Mouse (Mus musculus): ENCODE measurements around the gene Gm26992. TPM values are rescaled to one million over a fixed set of nuclear protein-coding genes. Genes with fewer than 3 reads are reported as not detected.
A peak's percentile ranks its signal among the peaks of the same experiment; 100 is the strongest.

Gm26992 gene
- polyA plus RNA-seq, 1 experiment from 2014 or later: not detected

DNA sequence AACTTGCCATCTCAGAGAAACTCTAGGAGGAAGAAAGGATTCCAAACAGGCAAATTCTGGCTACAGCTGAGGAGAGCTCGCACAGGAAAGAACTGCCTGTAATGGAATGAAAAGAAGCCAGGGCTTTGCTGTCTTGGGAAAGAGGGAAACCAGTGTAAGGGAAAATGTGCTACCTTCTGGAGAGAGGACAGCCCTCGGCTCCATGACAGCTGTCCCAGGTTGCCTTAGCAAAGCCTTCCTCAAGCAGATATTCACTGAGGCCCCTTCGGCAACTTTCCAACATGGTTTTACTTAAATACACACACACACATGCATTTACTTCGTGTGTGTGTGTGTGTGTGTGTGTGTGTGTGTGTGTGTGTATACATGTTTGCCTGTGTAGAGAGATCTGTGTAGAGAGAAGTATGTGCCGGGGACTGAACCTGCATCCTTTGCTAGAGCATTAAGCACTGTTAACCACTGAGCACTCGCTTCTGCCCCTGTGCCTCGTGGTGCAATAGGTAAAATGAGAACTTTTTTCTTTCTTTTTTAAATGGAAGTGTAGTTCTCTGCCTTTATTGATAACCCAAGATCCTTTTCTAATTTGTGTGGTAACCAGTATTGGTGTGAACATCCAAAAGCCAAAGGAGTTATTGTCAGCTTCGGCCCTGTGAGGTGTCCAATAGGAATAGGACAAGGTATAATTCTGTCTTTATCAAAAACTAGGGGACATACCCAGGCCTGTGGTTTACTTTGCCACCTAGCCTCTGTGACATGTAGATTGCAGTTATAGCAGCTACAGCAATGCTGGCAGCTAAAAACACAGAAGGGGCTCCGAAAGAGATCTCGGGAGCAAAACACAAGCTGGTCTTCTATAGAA lies 70.8 kb downstream of the Gm26992 start:
- H3K9ac ChIP-seq: peak overlapping the region; percentile 72; the same call in 1 of the 2 replicates
- H3K27me3 ChIP-seq (replicated peaks): no peaks in the 10 kb centered on the region
- peak overlapping the region; percentile 49 for H3K4me3 ChIP-seq
- peak; percentile 49 for ATAC-seq (ENCODE audit: low FRiP score, low read depth)
- H3K27ac ChIP-seq: peak overlapping the region; percentile 42; the same call in 1 of the 2 replicates
- no peaks in the 10 kb centered on the region; the same call in 1 of the 2 replicates for H3K4me1 ChIP-seq
- H3K9me3 ChIP-seq: no peaks in the 10 kb centered on the region
- H3K4me2 ChIP-seq (replicated peaks): peak overlapping the region; percentile 56
- H3K36me3 ChIP-seq: no peaks in the 10 kb centered on the region
- WGBS: 41% methylated on average over 10 of the region's 10 CpGs

DNA sequence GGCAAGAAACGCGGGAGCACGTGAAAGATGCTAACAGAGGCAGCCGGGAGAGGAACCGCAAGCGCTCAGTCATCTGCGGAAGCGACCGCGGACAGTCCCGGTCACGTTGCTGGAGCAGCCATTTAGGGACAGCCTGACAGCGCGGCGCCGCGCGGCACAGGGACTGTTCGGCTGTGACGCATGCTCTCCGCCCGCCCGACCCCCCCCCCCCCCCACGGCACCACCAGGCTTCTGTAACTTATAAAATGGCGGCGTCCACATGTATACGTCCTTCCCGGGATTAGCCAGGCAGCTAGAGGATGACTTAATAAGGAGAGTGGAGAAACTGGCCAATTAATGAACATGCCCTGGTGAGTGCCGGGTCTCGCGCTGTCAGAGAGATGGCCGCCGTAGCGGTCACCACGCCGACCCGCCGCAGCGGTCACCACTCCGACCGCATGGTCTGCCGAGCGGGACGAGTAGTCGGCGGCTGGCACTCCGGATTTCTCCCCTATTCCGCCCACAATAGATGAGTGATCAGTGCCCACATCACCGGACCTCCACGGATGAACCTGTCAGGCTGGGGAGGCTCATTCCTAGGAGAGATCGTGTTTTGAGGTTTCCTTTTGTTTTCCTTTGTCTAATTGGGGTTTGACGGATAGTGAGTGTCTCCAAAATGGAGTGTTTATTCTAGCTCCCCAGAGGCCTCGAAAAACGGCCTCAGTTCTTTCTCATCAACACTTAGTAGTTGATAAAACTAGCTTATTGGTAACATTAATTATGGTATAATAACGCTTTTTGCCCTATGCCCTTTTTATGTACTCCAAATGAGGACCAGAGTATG lies 71.8 kb downstream of the Gm26992 start:
- Histone ChIP-seq H3K9me3 (no peaks in the 10 kb centered on the region), H3K27me3 (replicated peaks) (no peaks in the 10 kb centered on the region), H3K4me2 (replicated peaks) (peak overlapping the region; percentile 56), H3K4me1 (no peaks in the 10 kb centered on the region; the same call in 1 of the 2 replicates), H3K4me3 (peak overlapping the region; percentile 49), H3K27ac (peak overlapping the region; percentile 82), H3K36me3 (no peaks in the 10 kb centered on the region), H3K9ac (peak overlapping the region; percentile 72)
- peak; percentile 98 for ATAC-seq (ENCODE audit: low FRiP score, low read depth)
- under 1% methylated on average over 43 of the region's 55 CpGs for WGBS

DNA sequence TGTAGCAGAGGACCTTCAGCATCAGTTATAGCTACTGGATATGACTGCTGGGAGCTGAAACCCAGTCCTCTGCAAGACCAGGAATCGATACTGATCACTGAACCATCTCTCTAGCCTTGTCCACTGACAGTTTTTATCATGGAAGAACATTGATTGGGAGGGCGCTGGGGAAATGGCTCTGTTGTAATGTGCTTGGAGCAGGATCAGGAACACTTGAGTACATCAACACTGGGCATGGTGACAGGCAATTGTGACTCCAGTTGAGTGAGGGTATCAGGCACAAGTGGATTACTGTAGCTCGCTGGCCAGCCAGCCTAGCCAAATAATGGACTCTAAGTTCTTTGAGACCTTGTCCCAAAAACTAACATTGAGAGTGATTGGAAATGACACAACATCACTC lies 77.6 kb downstream of the Gm26992 start:
- no peaks in the 10 kb centered on the region for H3K9me3 ChIP-seq
- no peak overlapping the region for H3K9ac ChIP-seq
- no peak overlapping the region for H3K4me3 ChIP-seq
- no peak for ATAC-seq (ENCODE audit: low FRiP score, low read depth)
- no peak overlapping the region for H3K27ac ChIP-seq
- peaks cover 15% of the 10 kb centered on the region for H3K36me3 ChIP-seq
- no peaks in the 10 kb centered on the region for H3K27me3 ChIP-seq (replicated peaks)
- WGBS: 95% methylated on average over 3 of the region's 3 CpGs
- no peaks in the 10 kb centered on the region; the same call in 1 of the 2 replicates for H3K4me1 ChIP-seq
- no peak overlapping the region for H3K4me2 ChIP-seq (replicated peaks)

DNA sequence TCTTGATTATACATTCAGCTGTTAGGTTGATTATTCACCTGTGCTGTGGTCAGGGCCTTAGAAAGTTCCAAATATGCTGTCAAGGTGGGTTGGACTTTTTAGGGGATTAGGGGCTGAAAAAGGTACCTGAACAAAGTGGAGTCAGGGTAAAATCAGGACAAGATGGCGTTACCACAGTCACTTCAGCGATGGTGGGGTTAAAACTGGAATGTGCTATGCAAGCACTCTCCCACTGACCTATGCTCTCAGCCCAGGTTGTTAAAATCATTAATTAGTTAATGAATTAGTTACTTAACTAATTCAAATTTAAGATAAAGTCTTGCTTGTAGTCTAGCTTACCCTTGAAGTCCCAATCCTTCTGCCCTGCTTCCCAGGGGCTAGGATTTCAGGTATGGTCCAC lies 78.3 kb downstream of the Gm26992 start:
- peaks cover 15% of the 10 kb centered on the region for H3K36me3 ChIP-seq
- WGBS: 95% methylated on average over 2 of the region's 2 CpGs
- ATAC-seq (ENCODE audit: low FRiP score, low read depth): no peak

DNA sequence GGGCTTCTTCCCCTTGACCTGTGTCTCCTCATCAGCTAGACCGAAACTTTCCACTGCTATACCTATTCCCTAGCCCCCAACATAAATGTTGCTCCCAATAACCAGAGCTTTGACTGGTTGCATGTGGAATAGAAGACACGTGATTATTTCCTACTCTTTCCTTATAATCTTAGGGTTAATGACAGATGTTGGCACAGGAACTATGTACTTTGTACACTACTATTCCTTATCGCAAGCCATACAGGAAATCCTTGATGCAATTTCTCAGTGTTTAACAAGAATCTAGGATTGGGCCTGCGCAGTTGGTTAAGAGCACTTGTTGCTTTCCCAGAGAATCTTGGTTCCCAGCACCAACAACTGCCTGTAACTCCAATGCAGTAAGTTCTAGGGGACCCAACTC lies 86.4 kb downstream of the Gm26992 start:
- no peak for ATAC-seq (ENCODE audit: low FRiP score, low read depth)
- Histone ChIP-seq H3K27me3 (replicated peaks) (no peaks in the 10 kb centered on the region), H3K9ac (no peak overlapping the region), H3K27ac (no peak overlapping the region), H3K36me3 (peaks cover 19% of the 10 kb centered on the region), H3K9me3 (no peaks in the 10 kb centered on the region), H3K4me2 (replicated peaks) (no peak overlapping the region), H3K4me1 (no peaks in the 10 kb centered on the region), H3K4me3 (no peak overlapping the region)
- 98% methylated on average over 4 of the region's 4 CpGs for WGBS

More for the DNA sequence above, 78.3 kb downstream of the Gm26992 start:
- Histone ChIP-seq H3K4me3 (no peak overlapping the region), H3K4me2 (replicated peaks) (no peak overlapping the region), H3K9ac (no peak overlapping the region), H3K4me1 (no peaks in the 10 kb centered on the region), H3K9me3 (no peaks in the 10 kb centered on the region), H3K27ac (no peak overlapping the region), H3K27me3 (replicated peaks) (no peaks in the 10 kb centered on the region)

DNA sequence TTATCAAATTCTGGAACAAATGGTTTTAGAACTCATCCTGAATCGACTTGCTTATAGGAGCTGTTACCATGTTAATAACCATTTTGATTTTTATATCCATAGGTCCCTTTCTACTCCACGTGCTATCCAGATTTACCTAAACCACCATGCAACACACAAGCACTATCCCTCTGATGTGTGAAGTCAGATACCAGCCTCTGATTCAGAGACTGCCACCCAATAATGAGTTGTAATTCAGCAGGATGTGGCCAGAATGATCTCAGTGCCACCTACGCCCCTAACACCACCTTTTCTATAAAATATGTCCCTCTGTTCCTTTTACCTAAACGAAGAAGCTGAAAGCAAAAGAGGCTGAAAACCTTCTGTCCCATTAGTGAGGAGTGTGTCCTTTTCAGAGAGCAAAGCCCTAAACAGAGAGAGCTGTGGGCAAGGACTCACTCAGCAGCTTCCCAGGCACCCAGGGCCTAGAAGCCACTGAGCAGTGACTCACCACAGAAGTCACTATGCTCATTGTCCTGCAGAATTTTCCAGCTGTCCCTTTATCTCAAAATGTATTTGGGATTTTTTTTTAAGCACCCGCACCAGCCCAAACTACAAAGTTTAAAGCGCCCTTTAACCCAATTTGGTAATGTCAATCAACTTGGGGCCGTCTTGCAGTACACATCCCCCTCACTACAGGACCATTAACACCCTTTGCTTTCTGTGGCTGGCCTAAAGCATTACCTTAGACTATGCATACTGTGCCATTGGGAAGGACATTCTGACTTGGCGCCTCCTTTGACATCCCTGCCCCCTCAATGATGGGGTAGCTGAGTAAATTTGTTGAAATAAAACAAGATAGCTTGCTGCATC lies 87.6 kb downstream of the Gm26992 start:
- Histone ChIP-seq H3K36me3 (peaks cover 14% of the 10 kb centered on the region; the same call in 1 of the 2 replicates), H3K27me3 (replicated peaks) (no peaks in the 10 kb centered on the region), H3K27ac (no peak overlapping the region), H3K9ac (no peak overlapping the region), H3K9me3 (no peaks in the 10 kb centered on the region), H3K4me2 (replicated peaks) (no peak overlapping the region), H3K4me1 (no peaks in the 10 kb centered on the region), H3K4me3 (no peak overlapping the region)
- no peak for ATAC-seq (ENCODE audit: low FRiP score, low read depth)
- 81% methylated on average over 8 of the region's 8 CpGs for WGBS

DNA sequence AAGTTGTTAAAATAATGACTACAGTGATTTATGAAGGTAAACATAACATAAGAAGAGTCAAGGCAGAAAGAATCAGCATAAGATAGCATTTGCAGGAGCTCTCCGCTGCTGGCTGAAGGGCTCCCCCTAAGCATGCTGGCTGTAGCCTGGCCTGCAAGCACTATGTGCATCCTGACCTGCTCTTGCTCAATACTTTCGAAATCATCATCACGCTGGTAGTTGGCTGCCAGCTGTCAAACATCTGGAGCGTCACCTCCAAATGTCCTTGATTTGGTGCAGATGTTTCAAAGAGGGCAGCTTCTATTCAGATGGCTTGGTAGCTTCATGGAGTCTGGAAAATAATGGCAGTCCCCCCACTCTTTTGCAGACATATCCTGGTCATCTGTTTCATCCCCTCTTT lies 93.0 kb downstream of the Gm26992 start:
- H3K4me1 ChIP-seq: no peaks in the 10 kb centered on the region
- no peak overlapping the region for H3K4me3 ChIP-seq
- H3K36me3 ChIP-seq: no peaks in the 10 kb centered on the region
- no peak for ATAC-seq (ENCODE audit: low FRiP score, low read depth)
- no peak overlapping the region for H3K4me2 ChIP-seq (replicated peaks)
- no peaks in the 10 kb centered on the region for H3K27me3 ChIP-seq (replicated peaks)
- H3K27ac ChIP-seq: no peak overlapping the region
- H3K9ac ChIP-seq: no peak overlapping the region
- 72% methylated on average over 4 of the region's 4 CpGs for WGBS
- H3K9me3 ChIP-seq: no peaks in the 10 kb centered on the region

DNA sequence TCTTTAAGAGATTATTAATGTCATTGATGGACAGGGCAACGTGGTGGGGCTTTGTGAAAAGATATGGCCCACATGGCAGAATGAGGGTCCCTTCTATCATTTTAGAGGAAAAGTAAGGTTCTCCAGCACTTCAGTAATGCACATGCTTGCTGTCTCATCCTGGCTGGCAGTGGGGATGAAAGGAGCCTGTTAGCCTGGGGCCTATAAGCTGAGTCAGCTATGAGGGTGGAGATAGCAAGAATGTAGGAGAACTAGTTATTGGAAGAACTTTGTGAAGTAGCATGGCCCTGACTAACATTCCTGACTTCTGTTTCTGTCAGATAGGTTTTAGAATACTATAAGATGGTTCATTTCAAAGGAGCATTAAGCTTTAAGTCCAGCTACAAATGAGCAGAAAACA lies 93.5 kb downstream of the Gm26992 start:
- Histone ChIP-seq H3K4me3 (no peak overlapping the region), H3K9me3 (no peaks in the 10 kb centered on the region), H3K4me1 (no peaks in the 10 kb centered on the region), H3K9ac (no peak overlapping the region), H3K36me3 (no peaks in the 10 kb centered on the region), H3K4me2 (replicated peaks) (no peak overlapping the region), H3K27ac (no peak overlapping the region), H3K27me3 (replicated peaks) (no peaks in the 10 kb centered on the region)
- ATAC-seq (ENCODE audit: low FRiP score, low read depth): no peak
- WGBS: 82% methylated on average over 1 of the region's 1 CpGs

DNA sequence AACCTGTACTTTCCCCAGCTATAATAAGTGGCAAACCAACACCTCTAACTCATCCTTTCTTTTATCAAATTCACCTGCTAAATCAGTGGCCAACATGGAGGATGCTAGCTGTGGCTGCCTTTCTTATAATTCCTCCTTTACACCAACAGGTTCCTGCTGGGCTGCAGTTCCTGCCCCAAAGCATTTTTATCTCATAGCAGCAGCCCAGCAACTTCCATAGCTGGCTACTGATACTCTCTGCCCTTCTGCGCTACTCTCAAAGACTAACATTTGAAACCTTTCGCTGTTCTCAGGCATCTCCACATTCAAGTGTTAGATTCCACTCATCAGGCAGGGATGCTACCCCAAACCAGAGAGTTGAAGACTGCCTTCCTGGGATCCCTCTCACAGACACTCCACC lies 97.0 kb downstream of the Gm26992 start:
- H3K9ac ChIP-seq: no peak overlapping the region
- no peak for ATAC-seq (ENCODE audit: low FRiP score, low read depth)
- no peak overlapping the region for H3K4me3 ChIP-seq
- H3K4me1 ChIP-seq: no peaks in the 10 kb centered on the region
- H3K9me3 ChIP-seq: no peaks in the 10 kb centered on the region
- H3K27ac ChIP-seq: no peak overlapping the region
- 92% methylated on average over 2 of the region's 2 CpGs for WGBS
- no peak overlapping the region for H3K4me2 ChIP-seq (replicated peaks)
- no peaks in the 10 kb centered on the region for H3K36me3 ChIP-seq
- H3K27me3 ChIP-seq (replicated peaks): no peaks in the 10 kb centered on the region

DNA sequence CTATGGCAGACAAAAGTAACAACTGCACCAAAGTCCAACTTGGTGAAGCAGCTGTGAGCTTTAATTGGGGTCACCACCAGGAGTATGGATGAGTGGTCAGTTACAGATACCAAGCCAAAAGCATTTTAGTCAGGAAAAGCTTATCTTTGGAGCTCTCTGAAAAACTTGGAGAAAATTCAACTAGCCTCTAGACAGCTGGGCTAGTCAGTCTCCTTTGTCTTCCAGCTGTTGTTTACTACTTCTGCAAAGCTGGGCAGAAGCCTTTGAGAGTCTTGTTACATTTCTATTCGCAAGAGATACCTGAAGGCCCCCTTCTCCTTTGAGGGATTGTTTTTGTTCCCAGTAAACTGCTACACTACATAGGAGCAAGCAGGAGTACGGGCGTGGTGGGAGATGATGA lies 97.7 kb downstream of the Gm26992 start:
- no peak for ATAC-seq (ENCODE audit: low FRiP score, low read depth)
- Histone ChIP-seq H3K36me3 (no peaks in the 10 kb centered on the region), H3K4me1 (no peaks in the 10 kb centered on the region), H3K4me3 (no peak overlapping the region), H3K9me3 (no peaks in the 10 kb centered on the region), H3K9ac (no peak overlapping the region), H3K4me2 (replicated peaks) (no peak overlapping the region), H3K27ac (no peak overlapping the region), H3K27me3 (replicated peaks) (no peaks in the 10 kb centered on the region)
- 86% methylated on average over 3 of the region's 3 CpGs for WGBS

DNA sequence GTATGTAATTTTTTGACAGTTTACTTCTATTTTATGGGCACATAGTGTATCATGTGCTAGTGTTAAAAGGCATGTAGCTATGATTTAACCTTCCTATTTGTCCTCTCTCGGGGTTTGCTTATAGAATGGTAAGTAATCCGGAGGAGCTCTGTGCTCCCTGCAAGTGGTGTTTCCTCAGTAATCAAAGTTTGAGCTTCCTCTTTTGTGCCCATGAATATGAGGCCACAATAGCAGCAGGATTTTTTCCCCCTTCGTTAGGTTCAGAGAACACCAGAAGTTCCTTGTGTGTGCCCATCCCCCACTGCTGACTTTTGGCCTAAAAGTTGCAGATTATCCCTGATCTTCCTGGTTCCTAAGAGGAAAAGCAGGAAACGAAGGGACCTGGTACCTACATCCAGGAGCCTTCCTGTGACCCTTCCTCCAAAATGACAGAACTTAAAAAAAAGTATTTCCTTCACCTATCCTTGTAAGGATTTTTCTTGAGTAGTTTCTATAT lies 99.5 kb downstream of the Gm26992 start:
- Histone ChIP-seq H3K4me1 (no peaks in the 10 kb centered on the region), H3K27me3 (replicated peaks) (no peaks in the 10 kb centered on the region), H3K9ac (no peak overlapping the region), H3K4me3 (no peak overlapping the region), H3K36me3 (no peaks in the 10 kb centered on the region), H3K4me2 (replicated peaks) (no peak overlapping the region), H3K9me3 (no peaks in the 10 kb centered on the region), H3K27ac (no peak overlapping the region)
- ATAC-seq (ENCODE audit: low FRiP score, low read depth): no peak
- 78% methylated on average over 4 of the region's 4 CpGs for WGBS

Measured in neural tube, embryonic 12.5 days (tissue).